Mouse (Mus musculus): ENCODE results near the gene Ccdc138.

DNA sequence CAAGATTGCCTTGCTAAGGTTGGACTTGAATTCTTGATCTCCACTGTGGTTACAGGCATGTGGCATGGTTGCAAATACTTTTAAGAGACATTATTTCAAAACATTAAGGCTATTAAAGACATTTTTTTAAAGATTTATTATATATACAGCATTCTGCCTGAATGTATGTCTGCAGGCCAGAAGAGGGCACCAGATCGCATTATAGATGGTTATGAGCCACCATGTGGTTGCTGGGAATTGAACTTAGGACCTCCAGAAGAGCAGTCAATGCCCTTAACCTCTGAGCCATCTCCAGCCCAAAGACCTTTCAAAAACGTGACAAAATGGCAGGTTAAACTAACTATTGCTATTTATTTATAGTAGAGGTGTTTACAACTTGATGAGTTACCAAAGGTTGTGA, 2.1 kb upstream of the Ccdc138 start:
- TF ChIP-seq POLR2A (IDR thresholded peaks at IDR 0.05; ENCODE audit: insufficient read depth, low read length) = no peak
- no peak for TF ChIP-seq CTCF (IDR thresholded peaks at IDR 0.05; ENCODE audit: low read depth, low read length)
- TF ChIP-seq EP300 (IDR thresholded peaks at IDR 0.05; ENCODE audit: insufficient read depth, low read depth, low read length) = no peak
